Mouse (Mus musculus) liver, embryonic 16.5 days (tissue): Measurements from ENCODE around the gene Gm10972. TPM values are rescaled to one million over a fixed set of nuclear protein-coding genes. Genes with fewer than 3 reads are reported as not detected.
"Not testable (repeated sequence)": the region's sequence is repeated elsewhere in the genome, so short reads cannot be mapped to it uniquely, and the experiment has no call there.

Experiments
- ATAC-seq: fragments of 200-750 bp; cut with Nextera tagmentation; 2 replicates; pipeline ENCODE4 v1.8.0; 2017; ENCODE audit warnings: low read depth, mild to moderate bottlenecking, moderate number of reproducible peaks, moderate library complexity
- H3K27ac ChIP-seq: fragments of 300-500 bp; sonication (generic); 2 replicates; pipeline ENCODE4 v1.5.1; 2014; ENCODE audit warnings: mild to moderate bottlenecking, low read length
- H3K27me3 ChIP-seq: fragments of 300-500 bp; sonication (generic); 2 replicates; pipeline ENCODE4 v1.6.1; 2014; ENCODE audit warnings: low read depth, low read length, mixed read lengths; ENCODE audit not compliant: control insufficient read depth, insufficient read depth
- H3K36me3 ChIP-seq: fragments of 300-500 bp; sonication (generic); 2 replicates; pipeline ENCODE4 v1.6.1; 2014; ENCODE audit warnings: mild to moderate bottlenecking; ENCODE audit not compliant: control insufficient read depth, insufficient read depth
- H3K4me1 ChIP-seq: fragments of 300-500 bp; sonication (generic); 2 replicates; pipeline ENCODE4 v1.6.1; 2014; ENCODE audit warnings: low read depth, low read length, mixed read lengths; ENCODE audit not compliant: control insufficient read depth
- H3K4me2 ChIP-seq: fragments of 300-500 bp; sonication (generic); 2 replicates; pipeline ENCODE4 v1.6.1; 2014; ENCODE audit warnings: low read depth, low read length, mixed read lengths
- H3K4me3 ChIP-seq: fragments of 300-500 bp; sonication (generic); 2 replicates; pipeline ENCODE4 v1.5.1; 2014; ENCODE audit warnings: low read depth, mild to moderate bottlenecking, low read length
- H3K9ac ChIP-seq: fragments of 300-500 bp; sonication (generic); 2 replicates; pipeline ENCODE4 v1.6.1; 2014; ENCODE audit warnings: low read depth, low read length
- H3K9me3 ChIP-seq: fragments of 300-500 bp; sonication (generic); replicated peaks from 2 replicates; pipeline ENCODE4 v1.6.1; 2016; ENCODE audit warnings: low read length; ENCODE audit not compliant: control insufficient read depth
- WGBS: fragments of 180-500 bp; shearing (Covaris S2); extraction: QIAGEN DNeasy Blood & Tissue Kit; methylation state at CpG from one replicate; pipeline ENCODE4 v1.1.7; 2014; ENCODE audit not compliant: insufficient replicate concordance; 5-methylcytosine and 5-hydroxymethylcytosine counted together
- polyA plus RNA-seq: library from polyadenylated mRNA; unstranded; fragments of >200 nt; fragmentation: Nextera tagmentation; extraction: Ambion mirVana; gene quantifications from 2 replicates; pipeline ENCODE4 v1.2.1, GENCODE M21; 2015

The Gm10972 gene
- polyA plus RNA-seq, 1 experiment from 2014 or later: not detected

GRCm38 (mm10) chr3:94690616-94691247 is 47.8 kb downstream of the Gm10972 start:
- Histone ChIP-seq H3K36me3 (no peaks in the 10 kb centered on the region), H3K9ac (no peak overlapping the region), H3K4me1 (peaks cover 15% of the 10 kb centered on the region), H3K4me3 (no peak overlapping the region), H3K27me3 (no peaks in the 10 kb centered on the region), H3K4me2 (no peak overlapping the region), H3K27ac (peak overlapping the region; percentile 29; the same call in 1 of the 2 replicates), H3K9me3 (no peaks in the 10 kb centered on the region)
- ATAC-seq: peak; percentile 22; the same call in 1 of the 2 replicates

GRCm38 (mm10) chr3:94691694-94692093 is 48.8 kb downstream of the Gm10972 start:
- H3K36me3 ChIP-seq, H3K9ac ChIP-seq, H3K27ac ChIP-seq, H3K9me3 ChIP-seq, H3K4me2 ChIP-seq, ATAC-seq, H3K27me3 ChIP-seq, H3K4me3 ChIP-seq: not testable (repeated sequence)
- 67% methylated on average over 4 of the region's 4 CpGs for WGBS
- peaks cover 16% of the 10 kb centered on the region for H3K4me1 ChIP-seq

Other genes starting within 250 kb of the Gm10972 start
- 0.06 TPM in 2 replicates for gene Lingo4, start 244.6 kb upstream of the Gm10972 start, polyA plus RNA-seq
- 8.1 and 9.6 TPM in 2 replicates for gene Tdrkh, start 229.8 kb upstream of the Gm10972 start, polyA plus RNA-seq
- gene Mrpl9, start 199.8 kb upstream of the Gm10972 start, polyA plus RNA-seq: 33.5 and 33.8 TPM in 2 replicates
- 0.26 and 0.32 TPM in 2 replicates for gene Oaz3, start 199.2 kb upstream of the Gm10972 start, polyA plus RNA-seq
- 0.18 and 0.33 TPM in 2 replicates for gene Celf3, start 164.8 kb upstream of the Gm10972 start, polyA plus RNA-seq
- 0.24 and 0.36 TPM in 2 replicates for gene Riiad1, start 162.8 kb upstream of the Gm10972 start, polyA plus RNA-seq
- gene Snx27, start 60.4 kb upstream of the Gm10972 start, polyA plus RNA-seq: 10.2 and 12.3 TPM in 2 replicates
- gene Tuft1, start 15.8 kb downstream of the Gm10972 start, polyA plus RNA-seq: 13.2 and 13.3 TPM in 2 replicates
- gene Selenbp2, start 50.4 kb downstream of the Gm10972 start, polyA plus RNA-seq: 93.0 and 115 TPM in 2 replicates
- gene Cgn, start 143.4 kb downstream of the Gm10972 start, polyA plus RNA-seq: 13.0 and 15.6 TPM in 2 replicates
- gene Pogz, start 194.5 kb downstream of the Gm10972 start, polyA plus RNA-seq: 2.4 and 3.4 TPM in 2 replicates
- gene Psmb4, start 243.8 kb downstream of the Gm10972 start, polyA plus RNA-seq: 138 and 157 TPM in 2 replicates